Mouse (Mus musculus) liver, adult 2 months (tissue): ENCODE measurements around the gene Tlk1.

Experiments
- CTCF ChIP-seq: fragments of 200-500 bp; IDR thresholded peaks from 2 replicates; pipeline ENCODE4 v1.5.1; 2011; ENCODE audit warnings: low read depth, low read length, control low read depth
- POLR2A ChIP-seq: fragments of 200-500 bp; IDR thresholded peaks from 2 replicates; pipeline ENCODE4 v1.6.1; 2011; ENCODE audit warnings: low read length, control low read depth; ENCODE audit not compliant: insufficient read depth; ENCODE audit errors: extremely low read depth

DNA sequence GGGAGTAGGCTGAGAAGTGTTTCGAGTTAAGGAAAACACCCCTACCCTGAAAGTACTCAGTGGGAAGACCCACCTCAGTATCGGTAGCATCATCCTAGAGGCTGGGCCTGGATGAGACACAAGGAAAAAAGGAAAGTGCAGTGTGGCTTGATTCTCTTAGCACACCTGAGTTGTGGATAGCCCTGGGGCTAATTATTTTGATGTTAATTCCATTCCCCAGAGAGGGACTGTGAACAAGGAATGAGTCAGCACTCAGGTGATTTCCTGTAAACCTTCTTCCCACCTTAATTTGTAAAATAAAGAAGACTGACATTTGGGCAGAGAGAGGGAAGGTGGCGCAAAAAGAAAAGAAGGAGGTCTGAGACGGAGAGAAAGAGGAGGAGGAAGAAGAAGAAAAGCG, 19.5 kb downstream of the Tlk1 start:
- TF ChIP-seq CTCF, result no peak
- no peak for TF ChIP-seq POLR2A
